Mouse (Mus musculus): ENCODE measurements around the gene Lmo3.

DNA sequence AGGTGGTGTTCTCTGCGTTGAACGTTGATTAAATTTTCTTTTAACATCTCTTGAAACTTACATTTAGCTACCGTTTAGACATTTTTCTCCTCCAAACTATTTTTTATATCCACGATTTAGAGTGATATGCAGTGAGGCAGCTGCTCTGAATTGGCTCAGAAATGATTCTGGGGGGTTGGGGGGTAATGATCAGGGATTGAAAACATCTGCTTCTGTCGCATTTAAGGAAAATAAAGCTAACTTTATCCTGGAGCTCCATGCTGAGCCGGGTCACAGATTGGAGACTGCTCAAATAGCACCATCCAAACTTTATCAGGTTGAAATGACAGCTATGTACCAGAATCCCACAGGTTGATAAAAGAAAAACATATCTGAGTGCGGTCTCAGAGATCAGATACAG is 29.6 kb downstream of the Lmo3 start:
- TF ChIP-seq POLR2A (IDR thresholded peaks at IDR 0.05; ENCODE audit: control insufficient read depth, extremely low read depth, insufficient read depth, low read length, poor library complexity) (no peak), CTCF (IDR thresholded peaks at IDR 0.05; ENCODE audit: borderline replicate concordance, control insufficient read depth, extremely low read depth, insufficient read depth, low read length, poor library complexity) (no peak)

All from thymus, adult 2 months (tissue).